Mouse (Mus musculus): ENCODE results near the gene Fbxw16.
"Not testable (repeated sequence)": the region's sequence is repeated elsewhere in the genome, so short reads cannot be mapped to it uniquely, and the experiment has no call there.

Gene Fbxw16

DNA sequence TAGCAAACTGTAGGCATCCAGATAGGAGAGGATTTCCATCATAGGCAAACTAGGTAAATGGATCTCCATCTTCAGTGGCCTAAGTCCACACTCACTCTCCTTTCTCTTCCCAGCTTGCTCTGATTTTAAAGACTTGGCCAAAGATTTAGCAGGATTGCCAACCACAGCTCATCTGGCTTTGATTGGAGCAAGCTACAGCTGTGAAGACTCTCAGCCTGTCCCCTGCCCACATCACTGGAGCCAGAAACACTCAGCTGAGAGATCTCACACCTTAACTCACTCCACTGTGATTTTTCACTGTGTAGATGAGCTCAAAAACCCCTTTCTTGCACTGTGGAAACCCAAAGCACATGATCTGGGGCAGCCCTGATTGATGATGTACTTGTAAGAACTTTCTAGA is at the start of gene Fbxw16:
TSS of gene Fbxw16 (minus strand) at position 101 of the 400 bp plus-strand sequence.
- no peak for DNase-seq (ENCODE audit: low spot score in 2 of 2)

DNA sequence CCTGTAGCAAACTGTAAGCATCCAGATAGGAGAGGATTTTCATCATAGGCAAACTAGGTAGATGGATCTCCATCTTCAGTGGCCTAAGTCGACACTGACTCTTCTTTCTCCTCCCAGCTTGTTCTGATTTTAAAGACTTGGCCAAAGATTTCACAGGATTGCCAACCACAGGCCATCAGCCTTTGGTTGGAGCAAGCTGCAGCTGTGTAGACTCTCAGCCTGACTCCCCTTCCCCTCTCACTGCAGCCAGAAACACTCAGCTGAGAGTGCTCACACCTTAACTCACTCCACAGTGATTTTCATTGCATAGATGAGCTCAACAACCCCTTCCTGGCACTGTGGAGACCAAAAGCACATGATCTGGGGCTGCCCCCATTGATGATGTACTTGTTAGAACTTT is 46.8 kb upstream of the Fbxw16 start, which contains the start of gene Fbxw19:
TSS of gene Fbxw19 (minus strand) at position 101 of the 400 bp plus-strand sequence.
- not testable (repeated sequence) for DNase-seq (ENCODE audit: low spot score in 2 of 2)

DNA sequence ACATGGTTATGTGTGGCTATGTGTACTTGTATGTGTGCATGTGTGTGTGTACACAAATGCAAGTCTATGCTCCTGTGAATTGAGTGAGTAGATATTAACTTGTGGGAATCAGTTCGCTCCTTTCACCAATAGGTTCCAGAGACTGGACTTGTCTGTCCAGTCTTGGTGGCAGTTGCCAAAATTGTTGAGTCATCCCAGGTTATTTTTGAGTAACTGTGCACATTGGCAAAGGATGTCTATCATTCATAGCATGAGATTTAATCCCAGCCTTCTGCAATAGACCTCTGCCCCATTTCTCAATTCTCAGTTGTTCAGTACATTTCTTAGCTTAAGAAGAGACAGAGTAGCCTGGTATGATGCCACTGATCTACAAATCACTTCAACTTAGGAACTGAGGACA is 16.0 kb downstream of the Fbxw16 start:
- no peak for DNase-seq (ENCODE audit: low spot score in 2 of 2)

DNA sequence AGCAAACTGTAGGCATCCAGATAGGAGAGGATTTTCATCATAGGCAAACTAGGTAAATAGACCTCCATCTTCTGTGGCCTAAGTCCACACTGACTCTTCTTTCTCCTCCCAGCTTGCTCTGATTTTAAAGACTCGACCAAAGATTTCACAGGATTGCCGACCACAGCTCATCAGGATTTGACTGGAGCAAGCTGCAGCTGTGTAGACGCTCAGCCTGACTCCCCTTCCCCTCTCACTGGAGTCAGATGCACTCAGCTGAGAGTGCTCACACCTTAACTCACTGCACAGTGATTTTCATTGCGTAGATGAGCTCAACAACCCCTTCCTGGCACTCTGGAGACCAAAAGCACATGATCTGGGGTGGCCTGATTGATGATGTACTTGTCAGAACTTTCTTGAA is 44.7 kb downstream of the Fbxw16 start, which contains the start of gene Fbxw22:
TSS of gene Fbxw22 (minus strand) at position 101 of the 400 bp plus-strand sequence.
- DNase-seq (ENCODE audit: low spot score in 2 of 2), result not testable (repeated sequence)

All from natural killer cell, adult 2 months (primary cell).